Mouse (Mus musculus): ENCODE data around the gene Mien1. TPM values are rescaled to one million over a fixed set of nuclear protein-coding genes. Genes with fewer than 3 reads are reported as not detected.

Mien1 gene
- polyA plus RNA-seq, 1 experiment from 2014 or later, result 269 TPM

GRCm38 (mm10) chr11:98392034-98392433 lies 46.8 kb downstream of the Mien1 start:
- H3K4me3 ChIP-seq, result no peak overlapping the region
- no peak overlapping the region for H3K9ac ChIP-seq
- no peak for ATAC-seq (ENCODE audit: low FRiP score)
- H3K4me2 ChIP-seq, result no peak overlapping the region
- WGBS, result 17% methylated on average over 8 of the region's 8 CpGs
- H3K27me3 ChIP-seq, result peaks cover 59% of the 10 kb centered on the region
- H3K4me1 ChIP-seq (replicated peaks), result peaks cover 33% of the 10 kb centered on the region
- H3K27ac ChIP-seq, result no peak overlapping the region
- peaks cover 4% of the 10 kb centered on the region; the same call in 1 of the 2 replicates for H3K36me3 ChIP-seq
- H3K9me3 ChIP-seq, result no peaks in the 10 kb centered on the region

GRCm38 (mm10) chr11:98390141-98390540 lies 48.6 kb downstream of the Mien1 start:
- WGBS, result 73% methylated on average over 12 of the region's 12 CpGs
- Histone ChIP-seq H3K4me2 (no peak overlapping the region), H3K4me1 (replicated peaks) (peaks cover 38% of the 10 kb centered on the region), H3K36me3 (no peaks in the 10 kb centered on the region), H3K27ac (no peak overlapping the region), H3K9me3 (no peaks in the 10 kb centered on the region), H3K27me3 (peaks cover 78% of the 10 kb centered on the region), H3K4me3 (no peak overlapping the region), H3K9ac (0 out of 2 replicates have a peak overlapping the region, but pooled peaks have one; percentile 13)
- ATAC-seq (ENCODE audit: low FRiP score), result no peak

DNA sequence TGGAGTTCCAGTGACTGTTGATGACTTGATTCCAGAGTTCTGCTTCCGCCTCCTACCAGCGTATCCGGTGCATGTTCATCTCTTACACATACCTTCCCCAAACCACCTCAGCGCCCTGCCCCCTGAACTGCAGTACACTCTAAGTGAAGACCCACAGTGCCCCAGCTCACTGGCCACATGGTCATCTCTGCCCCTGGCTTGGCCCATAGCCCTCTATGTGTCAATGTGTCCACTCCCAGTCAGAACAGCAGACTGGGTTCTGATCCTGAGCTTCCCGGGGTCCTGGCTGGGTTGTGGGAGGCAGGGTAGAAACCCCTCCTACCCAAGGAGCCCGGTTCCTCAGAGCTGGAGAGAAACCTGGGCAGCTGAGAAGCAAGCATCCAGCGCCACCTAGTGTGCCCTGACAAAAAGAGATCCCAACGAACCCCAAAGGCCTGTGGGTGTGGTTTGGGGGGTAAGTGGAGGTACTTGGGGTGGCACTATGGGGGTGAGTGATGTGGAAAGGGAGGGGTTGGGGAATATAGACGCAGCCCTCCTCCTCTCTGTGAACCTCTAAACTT lies 49.5 kb downstream of the Mien1 start:
- Histone ChIP-seq H3K27ac (no peak overlapping the region), H3K9me3 (no peaks in the 10 kb centered on the region), H3K4me1 (replicated peaks) (peaks cover 32% of the 10 kb centered on the region), H3K4me3 (no peak overlapping the region), H3K27me3 (peaks cover 86% of the 10 kb centered on the region), H3K9ac (no peak overlapping the region), H3K4me2 (no peak overlapping the region), H3K36me3 (no peaks in the 10 kb centered on the region)
- ATAC-seq (ENCODE audit: low FRiP score), result no peak
- 19% methylated on average over 9 of the region's 9 CpGs for WGBS

DNA sequence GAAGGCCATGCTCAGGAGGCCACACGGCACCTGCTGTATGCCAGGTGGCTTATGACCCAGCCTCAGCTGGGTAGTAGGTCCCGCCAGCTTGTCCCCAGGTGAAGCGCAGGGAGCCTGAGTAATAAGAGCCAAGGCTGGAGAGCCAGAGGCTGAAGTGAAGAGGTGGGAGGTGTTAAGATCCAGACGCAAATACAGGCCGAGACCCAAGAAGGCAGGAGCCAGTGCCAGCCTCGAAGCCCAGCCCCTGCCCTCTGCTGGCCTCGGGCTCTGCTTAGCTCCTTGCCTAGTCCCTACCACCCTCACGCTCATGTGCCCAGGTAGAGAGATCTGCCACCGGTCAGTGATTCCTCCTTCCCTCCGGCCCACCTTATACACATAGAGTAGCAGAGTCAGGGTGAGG lies 50.5 kb downstream of the Mien1 start:
- peaks cover 92% of the 10 kb centered on the region for H3K27me3 ChIP-seq

More for the DNA sequence above, 50.5 kb downstream of the Mien1 start:
- Histone ChIP-seq H3K4me1 (replicated peaks) (peaks cover 22% of the 10 kb centered on the region), H3K9ac (no peak overlapping the region), H3K27ac (no peak overlapping the region), H3K9me3 (no peaks in the 10 kb centered on the region), H3K4me3 (no peak overlapping the region), H3K36me3 (no peaks in the 10 kb centered on the region), H3K4me2 (no peak overlapping the region)
- WGBS, result 81% methylated on average over 10 of the region's 10 CpGs
- no peak for ATAC-seq (ENCODE audit: low FRiP score)

Other genes with a start within 250 kb of the Mien1 start
- 67.0 and 67.4 TPM in 2 replicates for gene Med1, start 245.7 kb downstream of the Mien1 start, polyA plus RNA-seq (2015; fragmentation: Nextera tagmentation; extraction: Ambion mirVana)
- 12.1 and 12.2 TPM in 2 replicates for gene Cdk12, start 235.9 kb downstream of the Mien1 start, polyA plus RNA-seq (2015; fragmentation: Nextera tagmentation; extraction: Ambion mirVana)
- gene Neurod2, start 109.3 kb downstream of the Mien1 start, polyA plus RNA-seq (2015; fragmentation: Nextera tagmentation; extraction: Ambion mirVana), result 24.6 and 30.7 TPM in 2 replicates
- 1.1 and 2.4 TPM in 2 replicates for gene Ppp1r1b, start 90.6 kb downstream of the Mien1 start, polyA plus RNA-seq (2015; fragmentation: Nextera tagmentation; extraction: Ambion mirVana)
- gene Stard3, start 80.6 kb downstream of the Mien1 start, polyA plus RNA-seq (2015; fragmentation: Nextera tagmentation; extraction: Ambion mirVana), result 44.4 and 44.7 TPM in 2 replicates
- gene Tcap, start 55.2 kb downstream of the Mien1 start, polyA plus RNA-seq (2015; fragmentation: Nextera tagmentation; extraction: Ambion mirVana), result 0.21 and 0.35 TPM in 2 replicates
- 3.2 and 4.2 TPM in 2 replicates for gene Pnmt, start 52.5 kb downstream of the Mien1 start, polyA plus RNA-seq (2015; fragmentation: Nextera tagmentation; extraction: Ambion mirVana)
- gene Pgap3, start 38.5 kb downstream of the Mien1 start, polyA plus RNA-seq (2015; fragmentation: Nextera tagmentation; extraction: Ambion mirVana), result 9.4 and 10.4 TPM in 2 replicates
- 8.4 and 9.9 TPM in 2 replicates for gene Erbb2, start 26.5 kb downstream of the Mien1 start, polyA plus RNA-seq (2015; fragmentation: Nextera tagmentation; extraction: Ambion mirVana)
- 0.22 and 0.36 TPM in 2 replicates for gene Grb7, start 7.4 kb upstream of the Mien1 start, polyA plus RNA-seq (2015; fragmentation: Nextera tagmentation; extraction: Ambion mirVana)
- 0.21 and 0.35 TPM in 2 replicates for gene Ikzf3, start 107.0 kb upstream of the Mien1 start, polyA plus RNA-seq (2015; fragmentation: Nextera tagmentation; extraction: Ambion mirVana)
- 0.14 TPM in 1 of 2 replicates, not detected in the other for gene Zpbp2, start 112.1 kb upstream of the Mien1 start, polyA plus RNA-seq (2015; fragmentation: Nextera tagmentation; extraction: Ambion mirVana)
- 91.1 and 91.8 TPM in 2 replicates for gene Ormdl3, start 148.4 kb upstream of the Mien1 start, polyA plus RNA-seq (2015; fragmentation: Nextera tagmentation; extraction: Ambion mirVana)
- gene Lrrc3c, start 159.3 kb upstream of the Mien1 start, polyA plus RNA-seq (2015; fragmentation: Nextera tagmentation; extraction: Ambion mirVana), result not detected in 2 replicates
- gene Gm12355, start 186.7 kb upstream of the Mien1 start, polyA plus RNA-seq (2015; fragmentation: Nextera tagmentation; extraction: Ambion mirVana), result 0.82 and 1.2 TPM in 2 replicates
- gene Gsdma3, start 187.4 kb upstream of the Mien1 start, polyA plus RNA-seq (2015; fragmentation: Nextera tagmentation; extraction: Ambion mirVana), result not detected in 2 replicates
- 0.17 TPM in 1 of 2 replicates, not detected in the other for gene Gsdma2, start 207.8 kb upstream of the Mien1 start, polyA plus RNA-seq (2015; fragmentation: Nextera tagmentation; extraction: Ambion mirVana)
- gene Gsdma, start 225.4 kb upstream of the Mien1 start, polyA plus RNA-seq (2015; fragmentation: Nextera tagmentation; extraction: Ambion mirVana), result 0.05 TPM in 1 of 2 replicates, not detected in the other
- gene Psmd3, start 243.6 kb upstream of the Mien1 start, polyA plus RNA-seq (2015; fragmentation: Nextera tagmentation; extraction: Ambion mirVana), result 176 and 182 TPM in 2 replicates